Mouse (Mus musculus): ENCODE measurements around the gene 2310034G01Rik.

The 2310034G01Rik gene

DNA sequence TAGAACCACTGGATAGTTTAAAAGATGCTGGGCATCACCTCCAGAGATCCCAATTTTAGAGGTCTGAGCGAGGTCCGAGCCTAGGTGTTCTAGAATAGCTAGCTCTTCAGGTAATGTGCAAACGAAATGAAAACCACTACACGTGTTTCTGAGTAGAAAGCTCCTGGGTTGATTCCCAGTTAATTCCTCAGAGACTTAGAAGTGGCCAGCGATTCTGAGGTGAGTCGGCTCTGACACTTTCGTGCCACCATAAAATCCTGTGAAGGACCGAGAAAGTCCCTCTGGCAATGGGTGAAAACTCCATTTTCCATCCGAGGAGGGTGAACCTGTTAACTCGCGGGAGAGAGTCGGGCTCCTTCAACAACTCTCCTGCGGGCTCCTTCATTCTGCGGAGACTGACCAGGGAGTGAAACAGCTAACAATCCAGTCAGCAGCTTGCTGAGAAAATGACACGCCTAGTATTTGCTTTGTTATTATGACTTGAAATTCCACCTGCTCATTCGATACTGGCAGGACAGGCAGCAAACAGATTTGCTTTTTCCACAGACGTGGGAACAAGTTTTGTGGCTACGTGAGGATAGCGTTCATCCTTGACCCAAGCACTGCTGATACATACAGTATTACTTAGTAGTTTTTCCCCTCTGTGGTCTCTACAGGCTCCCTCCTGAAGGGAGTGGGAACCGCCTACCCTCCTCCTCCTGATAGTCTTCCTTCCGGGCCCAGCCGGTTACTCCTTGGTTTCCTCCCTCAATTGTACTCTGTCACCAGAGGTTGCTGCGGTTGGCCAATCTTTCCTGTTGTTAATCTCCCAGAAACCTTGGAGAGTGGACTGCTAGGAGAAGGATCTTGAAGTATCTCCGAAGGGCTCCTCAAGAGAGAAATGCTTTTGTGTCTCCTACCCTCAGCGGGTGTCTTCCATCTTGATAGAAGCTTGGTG lies 7.5 kb upstream of the 2310034G01Rik start:
- DNase-seq, result peak; percentile 58

DNA sequence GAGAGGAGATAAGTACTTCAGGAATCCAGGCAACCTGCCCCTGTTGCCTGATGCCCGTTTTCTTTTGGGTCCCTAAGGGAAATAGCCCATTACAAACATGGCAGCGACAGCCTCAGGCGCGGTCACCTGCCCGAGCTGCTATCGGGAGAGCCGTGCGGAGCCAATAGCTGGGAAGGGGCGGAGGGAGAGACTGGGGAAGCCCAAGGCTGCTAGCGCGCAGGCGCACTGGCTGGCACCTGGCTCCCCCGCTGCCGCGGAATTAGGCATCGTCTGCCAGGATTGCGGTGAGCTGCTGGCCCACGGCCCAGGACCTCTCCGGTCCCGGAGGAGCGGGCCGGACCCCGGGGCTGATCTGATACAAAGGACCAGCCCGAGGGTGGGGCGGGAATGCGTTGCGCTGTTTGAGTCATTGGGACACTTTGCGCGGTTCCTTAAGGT lies 6.6 kb upstream of the 2310034G01Rik start:
- DNase-seq, result peak; percentile 90

DNA sequence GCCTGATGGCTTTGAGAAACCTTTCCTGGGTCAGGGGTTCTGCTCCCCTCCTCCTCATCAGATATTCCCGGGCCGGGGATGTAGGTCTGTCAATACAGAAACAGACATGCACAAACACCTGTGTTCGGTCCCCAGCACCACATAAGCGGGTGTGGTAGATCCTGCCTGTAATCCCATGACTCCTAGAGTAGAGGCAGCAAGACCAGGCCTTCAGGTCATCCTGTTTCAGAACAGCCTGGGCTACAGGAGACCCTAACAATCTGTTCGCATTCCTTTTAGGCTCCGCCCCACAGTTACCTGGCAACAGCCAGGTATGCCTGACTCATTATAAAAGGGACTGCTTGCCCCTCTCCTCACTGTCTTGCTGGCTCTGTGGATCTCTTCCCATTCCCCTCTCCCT lies 552 bp downstream of the 2310034G01Rik start:
- no peak for DNase-seq

DNA sequence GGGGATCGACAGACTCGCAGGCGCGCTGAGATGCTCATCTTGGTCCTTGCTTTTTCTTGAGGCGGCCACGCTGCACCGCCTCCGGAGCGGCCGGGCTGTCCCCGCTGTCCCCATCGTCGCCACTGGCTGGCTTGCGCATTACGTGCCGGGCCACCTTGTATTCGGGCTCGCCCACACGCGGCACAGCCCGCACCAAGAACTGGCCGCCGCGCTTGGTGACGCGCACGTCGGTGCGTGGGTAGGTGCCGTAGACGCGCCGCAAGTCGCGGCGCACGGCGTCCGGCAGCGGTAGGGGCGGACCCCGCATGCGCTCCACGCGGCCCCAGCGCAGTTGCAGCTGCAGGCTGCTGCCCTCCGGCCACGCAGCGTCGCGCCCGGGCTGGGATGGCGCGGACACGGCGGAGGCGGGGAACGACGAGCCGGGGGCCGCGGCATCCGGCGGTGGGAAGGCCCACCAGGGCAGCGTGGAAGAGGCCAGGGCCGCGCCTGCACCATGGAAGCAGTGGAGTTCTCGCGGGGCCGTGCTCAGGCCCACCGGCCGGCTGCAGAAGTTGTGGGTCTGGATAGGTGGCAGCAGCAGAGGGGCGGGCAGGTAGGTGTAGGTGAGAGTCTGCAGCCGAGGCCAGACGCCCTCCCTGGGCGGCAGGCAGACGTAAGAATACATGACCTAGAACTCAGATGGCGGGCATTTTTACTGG lies 1.2 kb downstream of the 2310034G01Rik start:
- DNase-seq, result peak; percentile 73

DNA sequence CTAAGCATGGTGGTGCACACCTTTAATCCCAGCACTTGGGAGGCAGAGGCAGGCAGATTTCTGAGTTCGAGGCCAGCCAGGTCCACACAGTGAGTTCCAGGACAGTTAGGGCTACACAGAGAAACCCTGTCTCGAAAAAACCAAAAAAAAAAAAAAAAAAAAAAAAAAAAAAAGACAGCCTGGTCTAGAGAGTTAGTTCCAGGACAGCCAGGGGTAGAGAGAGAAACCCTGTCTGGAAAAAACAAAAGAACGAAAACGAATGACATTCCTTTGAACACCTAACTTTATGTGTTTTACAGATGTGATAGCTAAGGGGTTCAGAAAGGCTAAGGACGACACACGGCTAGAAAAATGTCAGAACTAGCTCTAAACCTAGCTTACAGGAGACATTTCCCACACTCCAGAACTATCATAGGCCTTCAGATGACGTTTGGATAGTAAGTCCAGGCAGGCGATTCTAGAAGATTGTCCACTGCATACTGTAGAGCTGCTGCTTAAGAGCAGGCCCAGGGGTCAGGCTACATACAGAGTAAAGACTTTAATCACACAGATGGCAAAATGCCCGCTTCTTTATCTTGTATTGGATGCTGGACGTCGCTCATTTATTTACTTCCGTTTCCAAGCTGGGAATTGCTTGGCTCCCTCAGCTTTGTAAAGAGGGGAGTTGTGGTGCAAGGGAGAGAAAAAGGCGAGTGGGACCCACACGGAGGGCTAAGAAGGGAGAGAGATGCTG lies 2.0 kb downstream of the 2310034G01Rik start:
- DNase-seq, result no peak

DNA sequence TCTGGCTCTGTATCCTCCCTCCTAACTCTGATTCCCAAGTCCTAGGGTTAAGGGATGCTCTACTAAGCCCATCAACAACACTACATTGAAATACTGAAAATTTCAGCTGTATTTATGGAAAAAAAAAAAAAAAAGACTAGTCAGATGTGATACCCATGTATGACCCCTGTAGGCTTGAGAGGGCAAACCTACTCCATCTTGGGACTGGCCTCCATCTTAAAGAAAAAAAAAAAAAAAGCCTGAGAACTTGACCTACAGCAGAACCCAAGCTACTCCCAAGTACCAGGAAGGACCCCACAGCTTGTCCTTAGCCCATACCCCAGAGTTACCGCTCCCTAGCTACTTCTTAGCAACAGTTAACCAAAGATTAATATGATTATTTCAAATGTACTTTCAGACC lies 3.0 kb downstream of the 2310034G01Rik start:
- no peak for DNase-seq

DNA sequence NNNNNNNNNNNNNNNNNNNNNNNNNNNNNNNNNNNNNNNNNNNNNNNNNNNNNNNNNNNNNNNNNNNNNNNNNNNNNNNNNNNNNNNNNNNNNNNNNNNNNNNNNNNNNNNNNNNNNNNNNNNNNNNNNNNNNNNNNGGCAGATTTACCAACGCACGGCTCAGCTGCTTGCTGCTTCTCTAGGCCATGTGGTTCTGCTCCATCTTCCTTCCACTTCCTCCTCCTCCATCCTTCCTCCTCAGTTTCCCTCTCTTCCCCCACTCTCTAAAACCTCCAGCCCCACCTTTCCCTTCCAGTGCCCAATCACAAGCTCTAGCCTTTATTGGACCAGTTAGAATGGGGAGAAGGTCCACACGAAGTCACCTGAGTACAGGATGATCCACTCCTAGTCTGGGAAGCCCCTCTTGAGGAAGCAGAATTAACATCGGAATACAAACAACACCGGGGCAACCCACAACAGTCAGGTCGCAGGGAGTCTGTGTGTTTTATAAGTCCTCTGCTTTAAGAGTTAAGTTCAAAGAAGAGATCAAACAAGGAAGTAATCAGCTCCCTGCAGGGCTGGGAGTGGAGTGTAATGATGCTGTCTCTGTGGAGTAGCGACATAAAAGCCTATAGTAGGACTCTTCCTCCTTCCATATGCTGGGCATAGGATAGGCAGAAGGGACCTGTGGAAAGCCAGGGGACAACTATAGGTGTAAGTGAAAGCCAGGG lies 5.2 kb downstream of the 2310034G01Rik start:
- no peak for DNase-seq

DNA sequence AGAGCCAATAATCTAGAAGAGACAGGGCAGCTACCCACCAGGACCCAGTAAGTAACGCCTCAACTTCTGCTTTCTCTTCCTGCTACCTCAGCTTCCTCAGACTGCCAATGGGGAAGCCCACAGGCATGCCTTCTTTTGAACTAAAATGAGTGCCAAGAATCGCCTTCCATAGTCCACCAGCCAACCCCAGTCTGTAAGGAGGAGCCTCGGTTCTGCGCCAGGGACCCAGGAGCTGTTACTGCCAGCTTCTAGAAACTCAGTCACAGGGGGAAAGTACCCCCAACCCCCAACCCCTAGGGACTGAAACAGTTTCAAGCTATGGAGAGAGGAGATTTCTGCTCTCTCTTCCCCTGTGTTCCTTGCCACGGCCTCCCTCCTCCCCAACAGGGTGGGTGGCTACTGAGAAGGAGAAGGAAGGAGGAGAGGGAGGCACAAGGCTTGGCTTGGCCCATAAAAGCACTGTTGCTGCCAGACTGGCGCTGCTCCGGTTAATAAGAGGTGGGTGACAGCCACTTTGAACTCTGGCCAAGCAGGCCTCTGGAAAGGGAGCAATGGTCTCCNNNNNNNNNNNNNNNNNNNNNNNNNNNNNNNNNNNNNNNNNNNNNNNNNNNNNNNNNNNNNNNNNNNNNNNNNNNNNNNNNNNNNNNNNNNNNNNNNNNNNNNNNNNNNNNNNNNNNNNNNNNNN lies 10.7 kb downstream of the 2310034G01Rik start:
- peak; percentile 81 for DNase-seq

DNA sequence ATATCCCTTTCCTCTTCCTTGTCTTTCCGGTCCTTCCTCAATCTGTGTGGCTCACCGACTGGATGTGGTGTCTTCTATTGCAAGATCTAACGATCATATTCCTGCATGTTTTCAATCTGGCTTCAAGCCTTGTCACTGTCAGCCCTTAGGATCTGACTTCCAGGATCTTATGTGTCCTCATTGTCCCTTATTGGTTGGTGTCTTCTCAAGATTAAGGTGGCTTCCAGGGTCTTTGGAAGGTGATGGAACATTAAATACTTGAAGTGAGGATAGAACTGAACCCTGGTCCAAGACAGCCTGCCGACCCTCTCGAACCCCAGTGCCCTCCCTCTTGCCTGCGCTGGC lies 11.2 kb downstream of the 2310034G01Rik start:
- no peak for DNase-seq

DNA sequence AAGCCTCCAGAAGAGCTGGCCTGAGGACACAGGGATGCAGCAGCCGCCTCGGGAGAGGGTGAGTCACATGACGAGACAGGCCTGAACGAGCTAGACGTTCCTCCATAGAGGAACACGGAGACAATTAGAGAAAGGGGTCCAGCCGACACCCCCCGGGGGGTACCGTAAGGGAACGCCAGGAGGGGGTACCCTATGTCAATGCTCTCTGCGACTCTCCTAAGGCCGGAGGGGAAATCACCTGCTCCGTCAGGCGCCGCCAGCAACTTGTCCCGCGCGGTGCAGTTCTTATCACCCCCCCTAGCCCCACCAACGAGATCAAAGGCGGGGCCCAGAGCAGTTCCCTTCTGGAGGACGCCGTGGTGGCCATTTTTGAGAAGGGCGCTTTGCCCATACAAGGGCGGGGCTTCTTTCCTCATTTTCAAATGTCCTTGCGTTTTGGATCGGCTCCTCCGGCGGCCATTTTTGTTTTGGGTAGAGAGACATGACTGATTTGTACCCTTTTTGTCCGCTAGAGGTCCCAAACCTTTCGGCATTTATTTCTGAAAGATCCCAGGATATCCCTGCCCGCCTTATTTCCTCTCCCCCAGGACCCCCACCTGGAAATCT lies 11.7 kb downstream of the 2310034G01Rik start, which contains the start of gene Cuedc2:
TSS of gene Cuedc2 (minus strand) at position 372 of the 606 bp plus-strand sequence.
- DNase-seq, result peak; percentile 100

DNA sequence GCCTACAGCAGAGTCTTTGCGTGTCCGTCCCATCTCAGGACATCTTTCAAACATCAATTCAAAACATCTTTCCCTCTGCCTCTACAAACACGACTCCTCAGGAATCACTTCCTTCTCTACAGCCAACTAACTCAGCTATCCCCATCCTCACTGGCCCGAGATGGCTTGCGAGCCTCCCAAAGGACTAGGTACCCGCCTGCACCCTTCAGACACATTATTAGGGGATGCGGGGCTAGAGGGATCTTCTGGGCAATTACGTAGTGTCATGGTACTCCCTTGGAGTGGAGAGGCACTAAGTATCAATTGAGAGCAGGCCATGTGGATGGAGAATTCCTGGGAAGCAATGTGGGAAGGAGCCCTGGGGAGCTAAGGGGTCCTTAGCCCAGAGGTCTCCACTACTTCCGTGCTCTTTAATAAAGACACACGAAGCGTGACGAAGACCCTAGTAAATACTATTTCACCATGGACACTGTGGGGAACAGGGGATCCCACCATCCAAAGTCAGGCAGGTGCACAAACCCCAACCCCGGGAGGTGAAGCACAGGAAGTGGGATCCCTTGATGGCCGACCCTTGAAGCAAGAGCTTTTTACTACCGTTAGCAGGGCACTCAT lies 12.3 kb downstream of the 2310034G01Rik start:
- no peak for DNase-seq

DNA sequence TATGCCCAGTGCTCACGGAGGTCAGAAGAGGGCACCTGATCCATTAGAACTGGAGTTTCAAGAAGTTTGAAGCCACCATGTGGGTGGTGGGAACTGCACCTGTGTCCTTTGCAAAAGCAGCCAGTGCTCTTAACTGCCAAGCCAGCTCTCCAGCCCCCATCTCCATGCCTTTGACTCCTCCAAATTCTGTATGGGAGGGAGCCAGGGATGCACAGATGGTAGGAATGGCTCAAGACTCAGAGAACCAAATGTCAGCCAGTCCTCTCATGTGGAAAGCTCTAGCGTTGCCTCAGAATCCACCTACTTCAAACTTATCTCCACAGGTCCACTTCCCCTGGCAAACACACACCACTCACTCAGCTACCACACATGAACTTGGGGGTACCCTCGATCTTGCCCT lies 16.2 kb downstream of the 2310034G01Rik start:
- DNase-seq, result no peak

DNA sequence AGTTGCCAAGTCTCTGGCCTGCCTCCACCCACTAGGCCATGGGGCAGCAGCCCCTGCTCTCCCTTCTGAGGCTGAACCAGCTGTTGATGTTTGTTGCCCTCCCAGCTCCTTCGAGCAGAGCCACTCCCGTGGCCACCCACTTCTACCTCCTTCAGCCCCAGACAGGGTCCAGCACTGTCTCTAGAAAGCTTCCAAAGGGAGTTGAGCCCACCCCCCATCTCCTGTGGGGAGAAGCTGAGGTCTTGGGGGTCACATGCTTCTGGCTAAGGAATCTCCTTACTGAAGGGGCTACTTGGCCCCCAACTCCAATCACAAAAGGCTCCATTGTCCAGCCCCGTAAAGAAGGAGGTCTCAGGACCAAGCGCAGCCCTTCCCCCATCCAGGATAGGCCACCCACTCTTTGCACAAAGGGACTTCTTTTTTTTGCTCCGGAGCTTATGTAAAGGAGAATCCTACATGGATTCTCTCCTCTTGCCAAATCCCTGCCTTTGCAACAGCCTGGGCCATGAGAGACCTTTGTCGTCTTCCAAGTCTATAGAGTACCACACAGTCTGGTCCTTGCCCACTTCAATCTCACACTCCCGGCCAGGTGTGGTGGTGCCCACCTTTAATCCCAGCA lies 17.3 kb downstream of the 2310034G01Rik start:
- DNase-seq, result no peak

DNA sequence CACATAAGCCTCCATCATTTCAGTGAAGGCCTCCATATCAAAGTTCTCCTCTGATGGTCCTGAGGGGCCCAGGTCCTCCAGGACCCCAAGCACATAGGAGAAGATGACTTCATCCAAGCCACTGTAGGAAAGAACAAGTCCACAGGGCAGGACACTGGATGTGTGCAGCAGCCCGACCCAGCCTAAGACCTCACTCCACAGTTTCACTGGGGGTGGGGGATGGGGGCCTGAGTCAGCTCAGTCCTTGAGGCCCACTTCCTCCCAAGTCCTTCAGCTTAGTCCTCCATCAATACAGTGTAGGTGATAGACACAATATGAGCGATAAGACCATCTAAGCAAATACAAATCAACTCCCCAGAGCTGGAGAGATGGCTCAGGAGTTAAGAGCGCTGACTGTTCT lies 18.2 kb downstream of the 2310034G01Rik start:
- no peak for DNase-seq

DNA sequence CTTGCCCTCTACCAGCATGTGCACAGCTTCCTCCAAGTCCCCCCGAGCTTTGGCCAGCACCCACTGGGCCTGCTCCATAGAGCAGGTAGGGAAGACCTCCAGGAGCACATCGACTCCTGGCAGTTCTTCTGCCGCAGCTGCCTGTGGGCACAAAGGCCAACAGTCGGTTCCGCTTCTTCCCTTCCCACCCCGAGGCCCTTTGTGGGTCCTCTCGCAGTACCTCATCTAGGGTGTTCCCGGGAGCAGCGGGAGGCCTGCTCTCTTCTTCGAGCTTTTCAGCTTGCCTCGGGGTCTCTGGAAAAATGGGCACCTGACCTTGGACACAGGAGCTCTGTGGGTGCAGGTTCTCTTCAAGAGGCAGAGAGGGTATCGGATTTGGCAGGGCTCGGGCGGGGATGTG lies 18.8 kb downstream of the 2310034G01Rik start:
- no peak for DNase-seq

DNA sequence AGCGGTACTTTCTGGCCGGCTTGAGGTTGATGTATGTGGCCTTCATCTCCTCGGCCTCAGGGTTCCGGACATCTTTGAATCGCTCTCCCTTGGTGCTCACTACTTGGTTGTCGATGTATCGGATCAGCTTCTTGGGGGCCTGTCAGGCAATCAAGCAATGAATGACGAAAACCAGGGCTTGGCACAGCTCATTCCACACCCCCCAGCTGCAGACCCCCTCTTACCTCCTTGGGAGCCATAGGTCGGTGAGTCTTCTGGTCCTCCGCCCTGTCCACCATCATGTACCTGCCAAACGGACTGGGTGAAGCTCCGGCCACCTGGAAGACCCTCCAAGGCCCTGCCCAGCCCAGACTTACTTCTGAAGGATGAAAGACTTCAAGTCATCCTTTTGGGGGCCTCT lies 19.4 kb downstream of the 2310034G01Rik start:
- no peak for DNase-seq

DNA sequence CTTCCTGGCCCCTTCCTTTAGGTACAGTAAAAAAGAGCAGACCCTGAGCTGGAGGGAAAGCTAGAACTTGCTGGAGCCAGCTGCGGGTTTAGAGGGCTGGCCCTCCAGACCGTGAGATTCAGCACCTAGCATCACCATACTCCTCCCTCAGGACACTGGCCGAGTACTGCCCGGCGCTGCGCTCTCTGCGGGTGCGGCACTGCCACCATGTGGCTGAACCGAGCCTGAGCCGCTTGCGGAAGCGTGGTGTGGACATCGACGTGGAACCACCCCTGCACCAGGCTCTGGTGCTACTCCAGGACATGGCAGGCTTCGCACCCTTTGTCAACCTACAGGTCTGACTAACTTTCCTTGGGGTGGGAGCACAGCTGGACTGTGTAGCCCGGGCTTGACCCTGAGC lies 20.2 kb downstream of the 2310034G01Rik start:
- DNase-seq, result peak; percentile 93

DNA sequence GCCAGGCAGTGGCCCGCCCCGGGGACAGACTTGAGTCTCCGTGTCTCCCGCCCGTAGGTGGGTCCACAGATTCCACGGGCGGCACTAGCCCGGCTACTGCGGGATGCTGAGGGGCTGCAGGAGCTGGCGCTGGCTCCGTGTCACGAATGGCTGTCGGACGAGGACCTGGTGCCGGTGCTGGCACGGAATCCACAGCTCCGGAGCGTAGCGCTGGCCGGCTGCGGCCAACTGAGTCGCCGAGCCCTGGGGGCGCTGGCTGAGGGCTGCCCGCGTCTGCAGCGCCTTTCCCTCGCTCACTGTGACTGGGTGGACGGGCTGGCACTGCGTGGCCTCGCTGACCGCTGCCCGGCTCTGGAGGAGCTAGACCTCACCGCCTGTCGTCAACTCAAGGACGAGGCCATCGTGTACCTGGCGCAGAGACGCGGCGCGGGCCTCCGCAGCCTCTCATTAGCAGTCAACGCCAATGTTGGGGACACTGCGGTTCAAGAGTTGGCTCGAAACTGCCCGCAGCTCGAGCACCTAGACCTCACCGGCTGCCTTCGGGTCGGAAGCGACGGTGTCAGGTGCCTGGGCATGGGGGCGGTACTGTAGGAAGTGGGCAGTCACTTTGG lies 21.0 kb downstream of the 2310034G01Rik start:
- DNase-seq, result no peak

DNA sequence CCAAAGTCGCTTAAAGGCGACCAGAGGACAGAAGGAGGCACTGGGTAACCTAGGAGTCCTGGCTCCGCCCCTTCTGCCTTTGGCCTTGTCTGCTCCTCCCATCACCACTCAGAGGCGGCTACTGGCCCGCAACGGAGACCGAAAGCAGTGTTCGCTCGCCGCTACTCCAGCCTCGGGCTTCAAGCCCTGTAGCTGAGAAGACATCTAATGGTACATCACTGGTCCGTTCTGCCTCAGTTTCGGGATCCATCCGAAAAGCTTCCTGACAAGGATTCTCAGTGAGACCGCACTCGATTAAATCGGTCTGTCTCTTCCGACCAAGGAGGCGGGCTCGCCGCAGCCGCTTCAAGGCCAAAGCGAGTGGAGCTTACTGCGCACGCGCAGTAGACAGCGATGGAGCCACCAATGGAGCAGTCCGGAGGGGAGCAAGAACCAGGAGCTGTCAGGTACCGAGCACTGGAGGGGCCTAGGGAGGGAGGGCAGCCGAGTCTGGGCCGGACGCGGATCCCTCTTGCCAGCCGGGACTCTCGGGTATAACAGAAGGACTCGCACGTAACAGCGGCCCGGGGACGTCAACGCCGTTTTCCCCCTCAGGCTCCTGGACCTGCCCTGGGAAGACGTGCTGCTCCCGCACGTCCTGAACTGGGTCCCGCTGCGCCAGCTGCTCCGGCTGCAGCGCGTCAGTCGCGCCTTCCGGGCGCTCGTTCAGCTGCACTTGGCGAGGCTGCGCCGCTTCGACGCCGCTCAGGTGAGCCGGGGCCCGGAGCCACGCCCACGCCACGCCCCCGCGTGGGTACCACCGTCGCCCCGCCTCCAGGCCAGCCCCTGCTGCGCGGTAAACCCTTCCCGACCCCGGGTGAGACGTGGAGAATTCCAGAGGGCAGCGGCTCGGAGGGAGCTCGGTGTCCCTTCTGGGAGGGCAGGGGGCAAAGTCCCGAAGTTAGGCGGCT lies 21.7 kb downstream of the 2310034G01Rik start, which contains the start of gene Fbxl15:
TSS of gene Fbxl15 (plus strand) at position 104 of the 950 bp plus-strand sequence.
- DNase-seq, result peak; percentile 97

All from lung, postnatal 14 days (tissue).